Mouse (Mus musculus): ENCODE results near the gene Aplf.

Gene Aplf

DNA sequence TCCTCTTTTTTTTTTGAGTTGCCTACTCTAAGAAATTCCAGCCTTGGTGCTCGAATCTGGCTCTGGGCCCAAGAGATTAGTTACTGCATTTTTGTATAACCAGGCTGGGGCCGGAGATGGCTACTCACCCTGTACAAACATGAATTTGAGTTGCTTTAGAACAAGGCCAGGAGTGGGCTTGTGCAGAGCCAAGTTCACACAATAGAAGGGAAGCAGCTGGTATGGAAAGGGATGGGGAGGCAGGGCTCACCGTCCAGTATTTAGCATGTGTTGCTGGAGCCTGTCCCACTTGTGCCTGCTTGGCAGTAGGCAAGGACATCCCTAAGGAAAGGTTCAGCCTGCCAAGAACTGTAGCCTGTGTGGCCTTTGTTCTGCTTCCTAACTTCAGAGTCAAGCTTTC is 50.7 kb downstream of the Aplf start:
- no peak for DNase-seq

GRCm38 (mm10) chr6:87618021-87618420 is 54.0 kb downstream of the Aplf start:
- DNase-seq, result no peak

DNA sequence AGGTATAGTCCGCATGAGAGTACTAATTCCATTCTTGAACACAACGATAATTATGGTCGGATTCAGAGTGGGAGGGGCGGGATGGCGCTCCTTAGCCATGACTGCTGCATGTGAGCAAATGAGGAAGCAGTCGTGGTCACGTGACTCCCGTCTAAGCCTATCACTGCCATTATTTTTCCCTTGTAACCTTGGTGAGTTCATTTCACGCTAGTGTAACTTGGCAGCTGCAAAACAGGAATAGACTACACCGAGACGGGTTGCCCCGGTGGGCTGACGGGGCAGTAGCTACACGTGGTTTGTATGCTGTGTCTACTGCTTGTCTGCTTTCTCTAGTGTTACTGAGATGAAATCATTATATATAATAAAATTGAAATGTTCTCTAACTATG is 56.3 kb downstream of the Aplf start:
- DNase-seq, result no peak

- peak; percentile 81 for DNase-seq
These were observed 56.9 kb downstream of the Aplf start for GRCm38 (mm10) chr6:87614794-87615695.

- no peak for DNase-seq
These were observed 72.2 kb downstream of the Aplf start for GRCm38 (mm10) chr6:87599825-87600224.

- no peak for DNase-seq
These were observed 74.7 kb downstream of the Aplf start for GRCm38 (mm10) chr6:87597116-87597833.

DNA sequence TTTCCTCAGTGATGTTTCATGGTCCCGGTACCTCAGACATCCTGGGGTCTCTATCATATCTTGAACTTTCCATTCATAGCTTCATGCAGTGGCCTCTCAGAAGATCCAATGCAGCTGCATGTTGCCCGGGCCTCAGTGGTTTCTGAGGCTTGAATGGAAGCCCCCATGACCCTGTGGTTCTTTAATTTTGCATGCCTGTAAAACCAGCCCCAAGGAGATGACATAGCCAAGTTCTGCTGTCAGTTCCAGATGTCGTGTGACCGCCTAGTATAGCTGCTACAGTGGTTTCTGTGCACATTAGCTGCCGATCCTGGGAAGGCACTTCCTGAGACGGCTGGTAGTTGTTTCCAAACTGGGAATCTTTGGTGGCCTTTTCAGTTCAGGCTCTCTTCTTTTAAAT is 77.8 kb downstream of the Aplf start:
- no peak for DNase-seq

DNA sequence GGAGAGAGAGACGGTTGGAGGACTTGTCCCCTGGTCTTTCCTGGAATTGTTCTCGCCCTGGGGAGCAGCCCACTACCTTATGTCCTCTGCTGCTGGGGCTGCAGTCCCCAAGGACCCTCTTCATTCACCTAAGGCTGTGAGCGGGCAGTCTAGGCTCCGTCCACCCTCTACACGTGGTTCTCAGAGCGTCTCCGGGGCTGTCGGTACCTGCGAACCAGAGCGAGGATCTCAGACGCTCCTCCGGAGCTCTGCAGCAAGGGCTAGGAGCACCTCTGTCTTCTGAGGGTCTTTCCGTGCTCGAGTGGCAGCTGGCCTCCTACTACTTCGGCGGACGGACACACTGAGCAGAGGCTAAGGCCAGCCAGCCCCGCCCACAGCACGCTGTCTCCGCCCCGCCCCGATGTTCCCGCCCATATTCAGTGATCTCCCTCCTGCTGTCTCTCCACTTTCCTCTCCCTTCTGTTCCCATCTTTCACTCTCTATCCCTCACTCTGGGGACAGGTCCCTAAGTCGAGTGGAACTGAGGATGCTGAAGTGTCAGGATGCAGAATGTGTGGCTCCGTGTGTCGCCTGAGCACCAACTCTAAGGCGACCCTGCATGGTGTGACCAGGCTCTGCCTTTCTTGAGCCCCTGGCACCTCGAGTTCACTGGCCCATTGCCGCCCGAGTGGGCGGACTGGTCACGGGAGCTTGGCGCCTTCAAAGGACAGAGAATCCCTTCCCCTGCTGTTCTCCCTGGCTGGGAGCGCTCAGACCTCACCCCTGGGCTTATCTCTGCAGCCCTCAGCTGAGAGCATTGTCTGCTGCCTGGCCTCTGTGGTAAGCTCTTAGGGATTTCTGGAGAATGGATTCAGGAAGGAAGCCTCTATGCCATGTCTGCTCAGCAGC is 81.4 kb downstream of the Aplf start, which contains the start of gene Prokr1:
Gene Prokr1 (minus strand): TSS at position 350 of the 888 bp plus-strand sequence.
- DNase-seq, result peak; percentile 37

DNA sequence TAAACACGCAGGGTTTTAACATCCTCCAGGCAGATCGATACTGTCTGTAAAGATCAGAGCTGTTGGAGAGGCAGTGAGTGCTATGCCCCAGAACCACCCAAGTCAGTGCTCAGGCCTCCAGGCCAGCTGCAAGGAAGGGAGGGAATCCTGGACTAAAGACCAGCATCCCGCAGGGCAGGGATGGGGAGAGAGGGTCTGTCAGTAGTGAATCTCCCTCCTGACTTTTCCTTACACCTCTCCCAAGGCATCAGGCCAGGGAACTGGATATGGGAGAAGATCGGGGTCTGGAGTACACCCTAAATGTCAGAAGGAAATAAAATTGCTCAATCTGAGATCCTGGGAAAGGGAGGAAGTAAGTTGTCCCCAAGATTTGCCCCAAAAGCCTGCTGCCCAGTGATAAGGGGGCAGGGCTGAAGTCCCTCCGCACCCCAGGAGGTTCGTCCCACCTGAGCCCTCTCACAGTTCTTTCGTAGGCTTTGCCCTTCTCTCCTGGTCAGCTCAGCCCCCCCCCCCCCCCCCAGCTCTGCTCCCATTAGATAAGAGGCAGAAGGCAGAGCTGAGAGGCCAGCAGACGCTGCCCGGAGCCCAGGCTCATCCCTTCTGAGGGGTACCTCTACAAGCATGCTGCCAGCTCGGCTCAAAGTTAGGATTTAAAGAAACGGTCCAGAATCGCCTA is 82.1 kb downstream of the Aplf start:
- no peak for DNase-seq

- DNase-seq, result no peak
These were observed 88.0 kb downstream of the Aplf start for GRCm38 (mm10) chr6:87583991-87584390.

- no peak for DNase-seq
These were observed 88.8 kb downstream of the Aplf start for GRCm38 (mm10) chr6:87583183-87583611.

DNA sequence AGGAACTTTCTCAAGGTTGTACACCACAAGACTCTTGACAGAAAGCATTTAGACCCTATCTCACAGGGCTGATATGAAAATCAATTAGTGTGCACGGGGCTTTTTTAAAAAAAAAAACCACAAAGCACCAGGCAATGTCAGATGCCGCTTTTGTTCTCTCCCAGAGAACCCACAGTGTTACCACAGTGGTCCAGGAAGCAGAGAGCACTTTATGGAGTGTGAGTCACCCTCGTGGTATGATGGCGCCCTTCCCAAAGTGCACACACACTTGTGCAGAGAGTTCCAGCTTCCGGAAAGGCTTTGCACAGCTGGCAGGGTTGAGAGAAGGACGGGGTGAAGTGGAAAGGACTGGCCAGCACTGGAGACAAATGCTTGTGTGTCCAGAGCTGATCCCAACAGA is 89.5 kb downstream of the Aplf start:
- no peak for DNase-seq

DNA sequence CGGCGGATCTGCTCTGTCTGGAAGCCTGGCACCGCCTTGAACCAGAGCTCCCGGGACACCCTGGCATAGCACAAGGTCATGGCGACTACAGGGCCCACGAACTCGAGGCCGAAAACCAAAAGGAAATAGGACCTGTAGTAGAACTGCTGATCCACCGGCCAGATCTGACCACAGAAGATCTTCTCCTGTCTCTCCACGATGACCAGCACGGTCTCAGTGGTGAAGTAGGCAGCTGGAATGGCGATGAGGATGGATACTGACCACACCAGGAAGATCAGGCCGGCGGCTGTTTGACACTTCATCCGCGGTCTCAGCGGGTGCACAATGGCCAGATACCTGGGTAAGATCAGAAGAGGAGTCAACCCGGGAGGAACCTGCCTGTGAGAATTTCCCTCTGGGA is 90.4 kb downstream of the Aplf start:
- no peak for DNase-seq

GRCm38 (mm10) chr6:87581071-87581470 is 90.9 kb downstream of the Aplf start:
- DNase-seq, result no peak
